Mouse (Mus musculus) small intestine, adult 2 months (tissue): ENCODE measurements around the gene Lrrn2.

Experiments
- CTCF ChIP-seq: fragments of 200-500 bp; IDR thresholded peaks from 2 replicates; pipeline ENCODE4 v1.5.1; 2012; ENCODE audit warnings: low read depth, mild to moderate bottlenecking, control low read depth, inconsistent platforms, low read length, moderate library complexity, mixed read lengths; ENCODE audit not compliant: insufficient replicate concordance, insufficient read length; ENCODE audit errors: extremely low read depth
- POLR2A ChIP-seq: fragments of 200-500 bp; IDR thresholded peaks from 2 replicates; pipeline ENCODE4 v1.6.1; 2012; ENCODE audit warnings: low read depth, mild to moderate bottlenecking, control low read depth, inconsistent platforms, low read length, moderate library complexity

- TF ChIP-seq CTCF (no peak), POLR2A (no peak)
Measured at GRCm38 (mm10) chr1:132964106-132964505, 84.0 kb downstream of the Lrrn2 start.
